Mouse (Mus musculus) cerebellum, adult 2 months (tissue): ENCODE data around the gene Slc28a3.

ENCODE experiments used
- CTCF ChIP-seq: fragments of 200-500 bp; IDR thresholded peaks from 2 replicates; pipeline ENCODE4 v1.5.1; 2011; ENCODE audit warnings: low read depth, mild to moderate bottlenecking, control low read depth, low read length, moderate library complexity, borderline replicate concordance; ENCODE audit not compliant: insufficient read depth
- POLR2A ChIP-seq: fragments of 200-500 bp; IDR thresholded peaks from 2 replicates; pipeline ENCODE4 v1.6.1; 2011; ENCODE audit warnings: low read length, control low read depth, borderline replicate concordance; ENCODE audit not compliant: insufficient read depth

- TF ChIP-seq POLR2A (no peak), CTCF (no peak)
Observed at GRCm38 (mm10) chr13:58511248-58511647, 99.4 kb downstream of the Slc28a3 start.
